Mouse (Mus musculus) hindbrain, embryonic 10.5 days (tissue): ENCODE measurements around the gene Mapk8. TPM values are rescaled to one million over a fixed set of nuclear protein-coding genes. Genes with fewer than 3 reads are reported as not detected.

Source experiments
- DNase-seq: peaks from one replicate; pipeline ENCODE4 v3.0.0-alpha.2; 2017; ENCODE audit warnings: low spot score
- H3K27ac ChIP-seq: fragments of 300-500 bp; sonication (generic); 2 replicates; pipeline ENCODE4 v1.5.1; 2016; ENCODE audit warnings: mild to moderate bottlenecking, moderate library complexity
- H3K27me3 ChIP-seq: fragments of 300-500 bp; sonication (generic); 2 replicates; pipeline ENCODE4 v1.6.1; 2016; ENCODE audit warnings: mild to moderate bottlenecking; ENCODE audit not compliant: poor library complexity, insufficient read depth, severe bottlenecking
- H3K36me3 ChIP-seq: fragments of 300-500 bp; sonication (generic); 2 replicates; pipeline ENCODE4 v1.6.1; 2016; ENCODE audit warnings: mild to moderate bottlenecking, moderate library complexity
- H3K4me1 ChIP-seq: fragments of 300-500 bp; sonication (generic); replicated peaks from 2 replicates; pipeline ENCODE4 v1.6.1; 2016; ENCODE audit warnings: mild to moderate bottlenecking
- H3K4me3 ChIP-seq: fragments of 300-500 bp; sonication (generic); 2 replicates; pipeline ENCODE4 v1.5.1; 2016; ENCODE audit warnings: mild to moderate bottlenecking, moderate library complexity
- H3K9me3 ChIP-seq: fragments of 300-500 bp; sonication (generic); 2 replicates; pipeline ENCODE4 v1.6.1; 2016; ENCODE audit warnings: mild to moderate bottlenecking, moderate library complexity
- WGBS: fragments of 180-500 bp; shearing (Covaris S2); methylation state at CpG from one replicate; pipeline ENCODE4 v1.1.7; 2016; 5-methylcytosine and 5-hydroxymethylcytosine counted together
- polyA plus RNA-seq: library from polyadenylated mRNA; unstranded; fragments of >200 nt; fragmentation: Nextera tagmentation; extraction: Ambion mirVana; gene quantifications from 2 replicates; pipeline ENCODE4 v1.2.1, GENCODE M21; 2016

The Mapk8 gene
- polyA plus RNA-seq = 19.5 and 19.7 TPM in 2 replicates

- peak; percentile 97 for DNase-seq
- Histone ChIP-seq H3K4me3 (peak within 1 kb of the TSS; percentile 92), H3K27ac (peak within 1 kb of the TSS; percentile 98), H3K27me3 (peaks cover 27% of the 10 kb centered on the region), H3K4me1 (peaks cover 25% of the 10 kb centered on the region), H3K36me3 (no peaks in the 10 kb centered on the region), H3K9me3 (no peaks in the 10 kb centered on the region)
- under 1% methylated on average over 70 of the region's 70 CpGs for WGBS
Observed at GRCm38 (mm10) chr14:33447027-33447569, at the start of gene Mapk8. TSS of gene Mapk8 (minus strand) at chr14:33447158.

GRCm38 (mm10) chr14:33495226-33495625 is 48.3 kb upstream of the Mapk8 start:
- H3K27ac ChIP-seq = no peak overlapping the region
- no peaks in the 10 kb centered on the region for H3K9me3 ChIP-seq
- DNase-seq = no peak
- H3K36me3 ChIP-seq = no peaks in the 10 kb centered on the region
- peaks cover 10% of the 10 kb centered on the region; the same call in 1 of the 2 replicates for H3K4me1 ChIP-seq
- no peak overlapping the region for H3K4me3 ChIP-seq
- no peaks in the 10 kb centered on the region for H3K27me3 ChIP-seq
- 71% methylated on average over 4 of the region's 4 CpGs for WGBS

DNA sequence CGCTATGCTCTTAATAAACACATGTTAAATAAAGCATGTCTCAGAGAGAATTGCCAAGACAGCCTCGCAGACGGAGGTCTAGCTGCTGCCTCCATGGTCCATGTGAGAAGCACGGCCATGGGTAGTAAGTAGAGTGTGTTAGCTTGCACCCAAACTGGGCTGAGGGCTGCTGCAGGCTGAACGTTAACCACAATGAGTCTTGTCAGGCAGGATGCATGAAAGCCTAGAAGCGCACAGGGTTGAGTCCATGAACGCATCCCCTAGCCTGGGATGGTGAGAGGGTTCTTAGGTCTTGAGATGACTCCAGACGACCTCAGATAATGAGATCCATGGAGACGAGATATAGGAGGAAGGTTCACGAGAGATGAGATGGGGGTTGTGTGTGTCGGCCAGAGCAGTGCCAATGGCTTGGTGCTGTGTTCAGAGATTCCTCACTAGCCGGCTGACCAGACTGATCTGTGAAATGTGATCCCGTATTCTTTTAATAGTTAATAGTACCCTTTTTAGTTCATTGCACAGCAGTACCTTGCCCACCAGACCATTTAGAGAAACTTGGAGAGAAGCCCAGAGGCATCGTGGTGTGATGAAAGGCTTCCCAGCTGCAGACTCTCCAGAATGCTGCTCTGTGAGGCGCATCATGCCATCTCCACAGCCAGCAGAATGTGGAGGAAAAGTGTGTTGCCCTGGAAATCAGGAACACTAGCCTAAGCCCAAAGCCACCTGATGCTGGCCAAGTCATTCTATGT is 41.0 kb upstream of the Mapk8 start:
- H3K27ac ChIP-seq = no peak overlapping the region
- 78% methylated on average over 15 of the region's 15 CpGs for WGBS
- no peak for DNase-seq

DNA sequence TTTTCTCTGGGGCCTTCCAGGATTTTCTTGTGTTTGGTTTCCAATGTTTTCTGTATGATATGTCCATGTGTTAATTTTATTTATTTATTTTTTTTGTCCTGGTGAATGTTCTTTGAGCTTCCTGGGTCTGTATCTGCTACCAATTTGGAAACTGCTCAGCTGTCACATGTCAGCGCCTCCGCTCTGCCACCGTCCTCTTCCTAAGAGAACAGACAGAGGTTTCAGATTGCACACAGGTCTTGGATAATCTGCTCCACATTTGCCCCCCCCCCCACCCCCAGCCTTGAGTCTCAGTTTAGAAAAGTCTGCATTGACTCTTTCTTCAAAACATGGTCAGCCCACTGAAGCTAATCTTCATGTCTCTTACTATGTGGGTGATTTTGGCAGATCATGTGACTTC is 35.0 kb upstream of the Mapk8 start:
- H3K27ac ChIP-seq = no peak overlapping the region
- DNase-seq = peak; percentile 24
- WGBS = 57% methylated on average over 3 of the region's 3 CpGs
- no peak overlapping the region for H3K4me3 ChIP-seq
- no peaks in the 10 kb centered on the region for H3K9me3 ChIP-seq
- peaks cover under 1% of the 10 kb centered on the region; the same call in 1 of the 2 replicates for H3K4me1 ChIP-seq
- no peaks in the 10 kb centered on the region for H3K36me3 ChIP-seq
- no peaks in the 10 kb centered on the region for H3K27me3 ChIP-seq

More for the DNA sequence above, 41.0 kb upstream of the Mapk8 start:
- no peaks in the 10 kb centered on the region for H3K36me3 ChIP-seq
- no peaks in the 10 kb centered on the region for H3K27me3 ChIP-seq
- H3K9me3 ChIP-seq = no peaks in the 10 kb centered on the region
- H3K4me3 ChIP-seq = no peak overlapping the region
- peaks cover 9% of the 10 kb centered on the region; the same call in 1 of the 2 replicates for H3K4me1 ChIP-seq

- peaks cover 12% of the 10 kb centered on the region for H3K4me1 ChIP-seq
- DNase-seq = no peak
- H3K27ac ChIP-seq = no peak overlapping the region
- 17% methylated on average over 3 of the region's 3 CpGs for WGBS
- H3K36me3 ChIP-seq = no peaks in the 10 kb centered on the region
- no peak overlapping the region for H3K4me3 ChIP-seq
- H3K9me3 ChIP-seq = no peaks in the 10 kb centered on the region
- no peaks in the 10 kb centered on the region for H3K27me3 ChIP-seq
Observed at GRCm38 (mm10) chr14:33476094-33476760, 29.3 kb upstream of the Mapk8 start.

DNA sequence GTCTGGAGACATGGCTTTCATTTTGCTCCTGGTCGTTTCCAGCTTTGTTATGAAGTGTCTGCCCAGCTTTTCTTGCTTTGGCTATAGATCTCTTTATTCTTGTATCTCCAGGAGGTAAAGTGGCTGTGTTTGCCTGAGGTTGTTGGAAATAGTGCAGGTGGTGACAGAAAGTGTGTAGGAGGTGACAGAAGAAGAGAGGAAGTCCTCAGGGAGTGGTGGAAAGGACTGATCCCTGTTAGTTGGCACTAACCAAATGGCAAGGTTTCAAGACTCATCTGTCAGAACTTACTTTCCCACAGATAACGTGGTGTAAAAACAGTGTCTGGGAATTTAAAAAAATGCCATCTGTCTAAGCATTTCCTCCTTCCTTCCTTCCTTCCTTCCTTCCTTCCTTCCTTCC is 27.5 kb upstream of the Mapk8 start:
- Histone ChIP-seq H3K9me3 (no peaks in the 10 kb centered on the region), H3K36me3 (no peaks in the 10 kb centered on the region), H3K27ac (no peak overlapping the region), H3K4me1 (peaks cover 12% of the 10 kb centered on the region), H3K27me3 (no peaks in the 10 kb centered on the region), H3K4me3 (no peak overlapping the region)
- DNase-seq = no peak
- 73% methylated on average over 2 of the region's 2 CpGs for WGBS

- H3K36me3 ChIP-seq = no peaks in the 10 kb centered on the region
- DNase-seq = no peak
- peaks cover 10% of the 10 kb centered on the region for H3K4me1 ChIP-seq
- no peaks in the 10 kb centered on the region for H3K27me3 ChIP-seq
- 30% methylated on average over 3 of the region's 3 CpGs for WGBS
- H3K4me3 ChIP-seq = no peak within 1 kb of the TSS
- H3K9me3 ChIP-seq = no peaks in the 10 kb centered on the region
- no peak within 1 kb of the TSS for H3K27ac ChIP-seq
Observed at GRCm38 (mm10) chr14:33471331-33471730, 24.4 kb upstream of the Mapk8 start, which contains the start of gene Frmpd2. TSS of gene Frmpd2 (plus strand) at chr14:33471696.

DNA sequence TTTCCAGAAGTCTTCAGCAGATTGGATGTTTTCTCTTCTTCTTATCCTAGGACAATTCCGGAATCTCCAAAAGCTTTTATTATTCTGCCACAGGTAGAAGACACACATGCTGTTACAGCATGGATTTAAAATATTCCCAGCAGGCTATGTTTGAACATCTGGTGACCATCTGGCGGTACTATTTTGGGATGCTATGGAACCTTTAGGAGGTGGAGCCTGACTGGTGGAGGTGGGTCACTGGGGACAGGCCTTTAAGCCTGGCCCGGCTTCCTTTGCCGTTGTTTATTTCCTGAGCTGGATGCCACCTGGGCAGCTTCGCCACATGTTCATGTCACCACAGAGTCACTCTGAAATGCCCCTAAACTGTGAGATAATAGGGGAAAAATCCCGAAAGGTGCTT is 20.8 kb upstream of the Mapk8 start:
- no peak overlapping the region for H3K27ac ChIP-seq
- H3K4me1 ChIP-seq = no peaks in the 10 kb centered on the region
- no peak overlapping the region for H3K4me3 ChIP-seq
- H3K36me3 ChIP-seq = no peaks in the 10 kb centered on the region
- peak; percentile 18 for DNase-seq
- no peaks in the 10 kb centered on the region for H3K9me3 ChIP-seq
- WGBS = 70% methylated on average over 6 of the region's 6 CpGs
- H3K27me3 ChIP-seq = no peaks in the 10 kb centered on the region

DNA sequence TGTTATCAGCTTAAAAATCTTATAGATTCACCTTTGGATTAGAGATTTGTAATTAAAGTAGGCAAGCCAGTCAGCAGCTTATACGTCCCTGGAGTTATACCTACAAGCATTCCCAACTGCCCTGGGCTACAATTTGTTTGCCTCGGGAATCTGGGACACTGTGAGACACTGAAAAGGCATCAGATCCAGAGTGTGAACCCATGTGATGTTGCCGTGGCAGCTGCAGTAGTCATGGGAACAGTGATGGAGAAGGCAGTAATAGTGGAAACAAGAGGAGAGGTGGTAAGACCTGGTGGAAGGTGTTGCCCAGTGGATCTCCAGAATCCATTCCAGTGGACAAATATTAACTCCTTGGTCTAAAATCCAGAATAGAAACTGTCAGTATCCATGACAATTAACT is 16.7 kb upstream of the Mapk8 start:
- Histone ChIP-seq H3K9me3 (no peaks in the 10 kb centered on the region), H3K4me3 (no peak overlapping the region), H3K4me1 (no peaks in the 10 kb centered on the region), H3K27me3 (no peaks in the 10 kb centered on the region), H3K36me3 (no peaks in the 10 kb centered on the region), H3K27ac (no peak overlapping the region)
- no peak for DNase-seq
- WGBS = 79% methylated on average over 3 of the region's 3 CpGs

- peaks cover 12% of the 10 kb centered on the region for H3K4me1 ChIP-seq
- H3K9me3 ChIP-seq = no peaks in the 10 kb centered on the region
- no peak overlapping the region for H3K4me3 ChIP-seq
- DNase-seq = no peak
- H3K36me3 ChIP-seq = no peaks in the 10 kb centered on the region
- H3K27me3 ChIP-seq = peaks cover 27% of the 10 kb centered on the region
- H3K27ac ChIP-seq = no peak overlapping the region
Observed at GRCm38 (mm10) chr14:33450331-33450730, 3.4 kb upstream of the Mapk8 start.

DNA sequence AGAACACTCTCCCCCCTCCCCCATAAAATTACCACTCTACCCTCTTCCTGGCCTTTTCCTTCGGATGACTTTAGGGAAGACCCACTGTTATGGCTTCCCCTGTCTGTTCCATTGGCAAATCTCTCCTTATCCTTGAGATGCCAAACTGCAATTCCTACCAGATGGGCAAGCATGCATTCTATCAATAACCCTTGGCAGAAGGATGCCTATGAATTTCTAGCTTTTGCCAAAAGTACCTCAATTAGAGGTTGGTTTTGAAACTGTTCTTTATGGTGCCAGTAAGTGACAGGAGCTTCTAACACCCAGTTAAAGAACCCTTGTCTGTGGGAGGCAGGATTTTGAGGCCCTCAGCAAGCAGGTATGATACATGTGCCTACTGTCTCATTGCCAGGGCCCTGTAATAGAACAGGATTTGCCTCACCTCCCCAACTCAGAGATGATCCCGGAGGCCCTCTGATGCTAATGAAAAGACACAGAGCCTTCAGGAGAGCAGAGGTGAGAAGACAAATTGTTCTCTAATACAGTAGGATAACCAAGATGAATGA is 2.4 kb upstream of the Mapk8 start:
- WGBS = 79% methylated on average over 2 of the region's 2 CpGs

DNA sequence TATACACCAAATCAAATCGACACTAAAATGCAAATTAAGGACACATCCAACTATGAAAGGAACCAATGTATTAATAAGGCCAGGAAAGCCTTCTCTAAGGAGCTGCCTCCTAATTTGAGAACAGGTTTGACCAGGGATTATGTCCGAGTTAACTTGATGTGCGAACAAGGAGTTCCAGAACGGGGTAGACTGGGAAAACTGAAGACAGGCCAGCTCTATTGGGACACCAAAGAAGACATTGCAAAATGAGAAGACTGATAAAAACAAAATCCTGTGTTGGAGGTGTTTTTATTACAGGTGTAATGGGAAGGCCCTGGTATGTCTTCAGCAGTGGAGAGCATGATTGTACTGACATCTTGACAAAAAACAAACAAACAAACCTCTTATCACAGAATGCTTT is 1.3 kb upstream of the Mapk8 start:
- Histone ChIP-seq H3K4me1 (peaks cover 25% of the 10 kb centered on the region), H3K36me3 (no peaks in the 10 kb centered on the region), H3K27me3 (peaks cover 27% of the 10 kb centered on the region), H3K4me3 (no peak overlapping the region), H3K27ac (no peak overlapping the region), H3K9me3 (no peaks in the 10 kb centered on the region)
- WGBS = 85% methylated on average over 4 of the region's 4 CpGs
- DNase-seq = no peak

More for the DNA sequence above, 2.4 kb upstream of the Mapk8 start:
- H3K27ac ChIP-seq = no peak overlapping the region
- no peak for DNase-seq
- peaks cover 18% of the 10 kb centered on the region for H3K4me1 ChIP-seq
- H3K4me3 ChIP-seq = no peak overlapping the region
- H3K9me3 ChIP-seq = no peaks in the 10 kb centered on the region
- no peaks in the 10 kb centered on the region for H3K36me3 ChIP-seq
- H3K27me3 ChIP-seq = peaks cover 27% of the 10 kb centered on the region

- Histone ChIP-seq H3K36me3 (no peaks in the 10 kb centered on the region), H3K9me3 (no peaks in the 10 kb centered on the region), H3K27ac (peak overlapping the region; percentile 98), H3K4me3 (peak overlapping the region; percentile 92), H3K27me3 (peaks cover 27% of the 10 kb centered on the region), H3K4me1 (peaks cover 25% of the 10 kb centered on the region)
- DNase-seq = no peak
- WGBS = 1% methylated on average over 71 of the region's 72 CpGs
Observed at GRCm38 (mm10) chr14:33446561-33447023, 366 bp downstream of the Mapk8 start.
